Mouse (Mus musculus): Measurements from ENCODE around the gene Stard13. TPM values are rescaled to one million over a fixed set of nuclear protein-coding genes. Genes with fewer than 3 reads are reported as not detected.

Gene Stard13
- total and polyA plus RNA-seq, 2 experiments, result 7.8 to 21.3 TPM

DNA sequence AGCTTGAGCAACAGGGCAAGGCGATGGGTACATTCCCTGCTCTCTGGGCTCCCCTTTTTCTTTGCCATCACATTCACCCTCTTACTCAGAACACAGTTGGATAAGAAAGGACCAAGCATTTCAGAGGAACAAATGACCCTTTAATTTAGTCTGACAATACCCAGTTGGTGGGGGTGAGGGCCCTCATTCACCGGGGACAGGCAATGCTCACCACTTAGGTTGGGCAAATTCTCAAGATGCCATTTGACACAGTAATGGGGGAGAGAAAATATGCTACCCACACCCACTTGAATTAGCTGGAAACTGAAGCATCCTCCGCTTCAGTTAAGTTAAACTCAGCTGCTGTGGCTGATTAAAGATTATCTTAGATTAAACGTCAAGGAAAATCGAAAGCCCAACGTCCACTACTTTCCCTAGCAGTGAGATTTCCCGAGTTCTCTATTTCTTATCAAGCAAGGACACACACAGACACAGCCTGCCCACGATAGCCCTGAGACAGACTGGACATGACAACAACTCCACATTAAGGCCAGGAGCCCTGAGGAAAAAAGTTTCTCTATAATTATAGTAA lies 48.3 kb downstream of the Stard13 start:
- no peaks in the 10 kb centered on the region for H3K36me3 ChIP-seq (ENCODE audit: control insufficient read depth, insufficient read depth, low read length)
- H3K4me3 ChIP-seq (ENCODE audit: insufficient read depth, low read depth, low read length), result no peak overlapping the region
- no peak overlapping the region for H3K9ac ChIP-seq (ENCODE audit: low read depth, low read length)
- DNase-seq (ENCODE audit: extremely low read depth, low read depth, low spot score), result peak; percentile 58
- peaks cover 29% of the 10 kb centered on the region for H3K4me1 ChIP-seq (ENCODE audit: control insufficient read depth, insufficient read depth, low read length)
- H3K27me3 ChIP-seq (ENCODE audit: control insufficient read depth, insufficient read depth, low read length), result no peaks in the 10 kb centered on the region
- 0 out of 2 replicates have a peak overlapping the region, but pooled peaks have one; percentile 27 for H3K27ac ChIP-seq (replicated peaks; ENCODE audit: insufficient read depth, low read depth, low read length)
- TF ChIP-seq POLR2A (IDR thresholded peaks at IDR 0.05; ENCODE audit: extremely low read depth, insufficient read depth, low read length) (no peak), CTCF (IDR thresholded peaks at IDR 0.05; ENCODE audit: low read depth, low read length) (no peak)
- peaks cover 38% of the 10 kb centered on the region for H3K79me2 ChIP-seq (ENCODE audit: control insufficient read depth, insufficient read depth, low read length)
- WGBS, result 27% methylated on average over 8 of the region's 8 CpGs

DNA sequence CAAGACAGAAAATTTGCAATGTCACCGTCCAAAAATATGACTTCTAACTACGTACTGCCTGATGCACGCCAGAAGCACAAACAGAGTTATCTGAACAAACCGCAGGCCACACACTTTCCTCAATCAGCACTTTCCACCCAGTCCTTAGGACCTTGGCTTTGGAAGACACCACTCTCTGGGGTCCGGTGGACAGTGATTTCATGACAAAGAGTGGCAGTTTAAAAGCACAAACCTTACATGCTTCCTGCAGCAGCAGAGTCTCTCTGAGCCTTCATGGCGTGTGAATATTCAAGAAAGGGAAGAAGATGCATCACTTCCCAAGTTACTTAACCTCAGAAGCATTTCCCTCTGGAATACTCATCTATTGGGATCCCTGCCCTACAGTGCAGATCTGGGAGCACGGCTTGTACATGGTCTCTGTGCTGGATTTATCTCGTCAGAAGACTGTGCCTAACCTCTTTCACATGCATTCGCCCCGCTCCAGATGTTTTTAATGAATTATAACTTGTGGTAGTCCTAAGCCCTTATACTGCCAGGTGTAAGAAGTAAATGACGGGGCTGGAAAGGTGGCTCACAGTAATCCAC lies 49.9 kb downstream of the Stard13 start:
- peak; percentile 51 for DNase-seq (ENCODE audit: extremely low read depth, low read depth, low spot score)
- Histone ChIP-seq H3K79me2 (ENCODE audit: control insufficient read depth, insufficient read depth, low read length) (peaks cover 50% of the 10 kb centered on the region), H3K4me1 (ENCODE audit: control insufficient read depth, insufficient read depth, low read length) (peaks cover 31% of the 10 kb centered on the region), H3K4me3 (ENCODE audit: insufficient read depth, low read depth, low read length) (no peak overlapping the region), H3K27me3 (ENCODE audit: control insufficient read depth, insufficient read depth, low read length) (no peaks in the 10 kb centered on the region), H3K9ac (ENCODE audit: low read depth, low read length) (0 out of 2 replicates have a peak overlapping the region, but pooled peaks have one; percentile 41), H3K36me3 (ENCODE audit: control insufficient read depth, insufficient read depth, low read length) (no peaks in the 10 kb centered on the region), H3K27ac (replicated peaks; ENCODE audit: insufficient read depth, low read depth, low read length) (peak overlapping the region; percentile 60)
- no peak for TF ChIP-seq CTCF (IDR thresholded peaks at IDR 0.05; ENCODE audit: low read depth, low read length)
- no peak for TF ChIP-seq POLR2A (IDR thresholded peaks at IDR 0.05; ENCODE audit: extremely low read depth, insufficient read depth, low read length)
- 55% methylated on average over 11 of the region's 11 CpGs for WGBS

GRCm38 (mm10) chr5:151181288-151181687 lies 52.3 kb downstream of the Stard13 start:
- H3K4me1 ChIP-seq (ENCODE audit: control insufficient read depth, insufficient read depth, low read length), result peaks cover 35% of the 10 kb centered on the region
- DNase-seq (ENCODE audit: extremely low read depth, low read depth, low spot score), result no peak
- H3K36me3 ChIP-seq (ENCODE audit: control insufficient read depth, insufficient read depth, low read length), result no peaks in the 10 kb centered on the region
- H3K27me3 ChIP-seq (ENCODE audit: control insufficient read depth, insufficient read depth, low read length), result no peaks in the 10 kb centered on the region
- H3K4me3 ChIP-seq (ENCODE audit: insufficient read depth, low read depth, low read length), result no peak overlapping the region
- peaks cover 50% of the 10 kb centered on the region for H3K79me2 ChIP-seq (ENCODE audit: control insufficient read depth, insufficient read depth, low read length)
- 87% methylated on average over 8 of the region's 8 CpGs for WGBS
- no peak overlapping the region for H3K9ac ChIP-seq (ENCODE audit: low read depth, low read length)
- TF ChIP-seq POLR2A (IDR thresholded peaks at IDR 0.05; ENCODE audit: extremely low read depth, insufficient read depth, low read length) (no peak), CTCF (IDR thresholded peaks at IDR 0.05; ENCODE audit: low read depth, low read length) (no peak)
- H3K27ac ChIP-seq (replicated peaks; ENCODE audit: insufficient read depth, low read depth, low read length), result no peak overlapping the region

DNA sequence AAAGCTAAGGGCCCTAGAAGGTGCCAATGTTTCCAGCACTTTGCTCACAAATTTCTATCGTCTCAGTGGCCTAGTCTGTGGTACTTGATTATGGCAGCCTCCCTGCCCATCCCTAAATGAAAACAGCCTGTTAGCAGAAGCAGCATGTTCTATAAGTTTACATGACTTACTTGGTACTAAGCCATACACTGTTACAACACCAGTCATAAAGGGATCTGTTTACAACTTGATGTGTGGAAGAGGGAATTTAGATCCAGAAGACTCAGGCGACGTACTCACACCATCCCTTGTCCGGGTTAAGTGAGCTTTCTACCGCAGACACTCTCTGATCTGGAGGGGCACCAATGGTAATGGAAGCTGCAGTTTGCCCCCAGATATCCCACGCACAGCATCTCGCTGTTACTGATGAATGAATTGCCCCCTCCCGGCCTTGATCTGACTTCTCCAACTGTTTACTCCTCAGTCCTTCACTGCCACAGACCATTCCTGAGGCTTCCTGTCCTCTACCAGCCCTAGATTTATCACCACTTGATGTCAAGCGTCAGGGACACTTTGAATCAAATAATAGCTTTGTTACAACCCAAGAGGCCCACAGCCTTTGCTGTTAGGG lies 53.4 kb downstream of the Stard13 start:
- Histone ChIP-seq H3K4me3 (ENCODE audit: insufficient read depth, low read depth, low read length) (no peak overlapping the region), H3K79me2 (ENCODE audit: control insufficient read depth, insufficient read depth, low read length) (peaks cover 43% of the 10 kb centered on the region), H3K9ac (ENCODE audit: low read depth, low read length) (no peak overlapping the region), H3K36me3 (ENCODE audit: control insufficient read depth, insufficient read depth, low read length) (no peaks in the 10 kb centered on the region), H3K27ac (replicated peaks; ENCODE audit: insufficient read depth, low read depth, low read length) (no peak overlapping the region), H3K27me3 (ENCODE audit: control insufficient read depth, insufficient read depth, low read length) (no peaks in the 10 kb centered on the region), H3K4me1 (ENCODE audit: control insufficient read depth, insufficient read depth, low read length) (peaks cover 32% of the 10 kb centered on the region)
- DNase-seq (ENCODE audit: extremely low read depth, low read depth, low spot score), result no peak
- 91% methylated on average over 9 of the region's 9 CpGs for WGBS
- no peak for TF ChIP-seq CTCF (IDR thresholded peaks at IDR 0.05; ENCODE audit: low read depth, low read length)
- TF ChIP-seq POLR2A (IDR thresholded peaks at IDR 0.05; ENCODE audit: extremely low read depth, insufficient read depth, low read length), result no peak

- WGBS, result 31% methylated on average over 3 of the region's 3 CpGs
- no peak for TF ChIP-seq POLR2A (IDR thresholded peaks at IDR 0.05; ENCODE audit: extremely low read depth, insufficient read depth, low read length)
- TF ChIP-seq CTCF (IDR thresholded peaks at IDR 0.05; ENCODE audit: low read depth, low read length), result no peak
- DNase-seq (ENCODE audit: extremely low read depth, low read depth, low spot score), result peak; percentile 95
- Histone ChIP-seq H3K4me3 (ENCODE audit: insufficient read depth, low read depth, low read length) (no peak overlapping the region), H3K27me3 (ENCODE audit: control insufficient read depth, insufficient read depth, low read length) (no peaks in the 10 kb centered on the region), H3K27ac (replicated peaks; ENCODE audit: insufficient read depth, low read depth, low read length) (peak overlapping the region; percentile 22), H3K9ac (ENCODE audit: low read depth, low read length) (no peak overlapping the region), H3K79me2 (ENCODE audit: control insufficient read depth, insufficient read depth, low read length) (peaks cover 35% of the 10 kb centered on the region), H3K36me3 (ENCODE audit: control insufficient read depth, insufficient read depth, low read length) (no peaks in the 10 kb centered on the region), H3K4me1 (ENCODE audit: control insufficient read depth, insufficient read depth, low read length) (peaks cover 47% of the 10 kb centered on the region)
These were observed 56.5 kb downstream of the Stard13 start for GRCm38 (mm10) chr5:151177171-151177570.

- H3K79me2 ChIP-seq (ENCODE audit: control insufficient read depth, insufficient read depth, low read length), result peaks cover 32% of the 10 kb centered on the region
- H3K36me3 ChIP-seq (ENCODE audit: control insufficient read depth, insufficient read depth, low read length), result no peaks in the 10 kb centered on the region
- peak overlapping the region; percentile 97 for H3K27ac ChIP-seq (replicated peaks; ENCODE audit: insufficient read depth, low read depth, low read length)
- TF ChIP-seq CTCF (IDR thresholded peaks at IDR 0.05; ENCODE audit: low read depth, low read length) (no peak), POLR2A (IDR thresholded peaks at IDR 0.05; ENCODE audit: extremely low read depth, insufficient read depth, low read length) (no peak)
- peaks cover 57% of the 10 kb centered on the region for H3K4me1 ChIP-seq (ENCODE audit: control insufficient read depth, insufficient read depth, low read length)
- peak; percentile 95 for DNase-seq (ENCODE audit: extremely low read depth, low read depth, low spot score)
- H3K27me3 ChIP-seq (ENCODE audit: control insufficient read depth, insufficient read depth, low read length), result no peaks in the 10 kb centered on the region
- H3K4me3 ChIP-seq (ENCODE audit: insufficient read depth, low read depth, low read length), result no peak overlapping the region
- H3K9ac ChIP-seq (ENCODE audit: low read depth, low read length), result peak overlapping the region; percentile 38
- WGBS, result 12% methylated on average over 4 of the region's 4 CpGs
These were observed 57.7 kb downstream of the Stard13 start for GRCm38 (mm10) chr5:151175897-151176313.
